Mouse (Mus musculus) lung, postnatal 36 days (tissue): ENCODE measurements around the gene Acbd6.

Experiments used
- DNase-seq: peaks from one replicate; pipeline ENCODE4 v3.0.0; 2022; ENCODE audit warnings: mixed read lengths

Gene Acbd6

DNA sequence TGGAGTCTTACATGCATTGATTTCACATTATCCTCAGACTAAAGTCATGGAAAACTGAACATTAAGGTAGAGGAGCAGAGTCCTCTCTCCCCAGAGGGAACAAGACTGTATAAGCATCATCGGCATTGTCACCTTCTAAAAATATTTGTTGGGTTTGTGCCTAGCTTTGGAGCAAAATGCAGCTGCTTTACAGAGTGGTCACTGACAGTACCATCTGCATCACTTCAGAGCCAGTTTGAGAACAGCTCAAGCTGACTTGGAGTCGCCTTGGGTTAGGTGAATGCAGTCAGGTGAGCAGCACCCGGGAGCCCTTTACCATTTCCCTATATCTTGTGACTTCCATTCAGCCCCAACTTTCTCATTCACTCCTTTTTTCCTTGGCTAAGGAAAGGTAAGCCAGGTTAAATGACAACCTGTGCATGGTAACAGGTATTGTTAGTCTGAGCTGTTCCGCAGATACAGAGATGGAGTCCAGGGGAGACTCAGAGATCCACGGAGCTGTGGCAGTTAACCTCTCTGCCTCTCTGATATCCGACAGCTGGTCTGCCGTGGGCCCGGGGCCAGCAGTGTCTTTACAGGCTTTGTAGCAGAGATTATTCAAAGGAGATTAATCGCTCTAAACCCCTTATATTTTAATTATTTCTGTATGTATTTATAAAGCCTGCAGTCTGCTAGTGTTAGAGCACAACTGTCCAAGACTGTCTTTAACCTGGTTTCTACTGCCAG is 92.4 kb downstream of the Acbd6 start:
- DNase-seq, result peak; percentile 2

DNA sequence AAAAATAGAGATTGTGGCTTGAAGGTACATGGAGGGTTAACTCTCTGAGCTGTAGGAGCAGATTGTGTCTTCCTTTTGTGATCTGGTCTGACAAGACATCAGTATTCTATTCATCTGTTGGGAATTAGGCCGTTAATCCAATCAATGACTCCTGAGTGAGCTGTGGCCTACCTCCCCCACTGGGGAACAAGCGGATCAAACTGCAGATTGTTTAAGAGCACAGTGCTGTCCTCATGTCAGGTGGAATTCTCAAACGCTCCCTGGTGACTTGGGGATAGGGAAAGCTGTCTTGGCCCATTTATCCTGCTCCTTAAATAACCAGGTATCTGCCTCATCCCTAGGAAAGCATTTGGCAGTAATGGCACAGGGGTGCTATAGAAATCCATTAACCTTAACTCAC is 97.0 kb downstream of the Acbd6 start:
- no peak for DNase-seq

DNA sequence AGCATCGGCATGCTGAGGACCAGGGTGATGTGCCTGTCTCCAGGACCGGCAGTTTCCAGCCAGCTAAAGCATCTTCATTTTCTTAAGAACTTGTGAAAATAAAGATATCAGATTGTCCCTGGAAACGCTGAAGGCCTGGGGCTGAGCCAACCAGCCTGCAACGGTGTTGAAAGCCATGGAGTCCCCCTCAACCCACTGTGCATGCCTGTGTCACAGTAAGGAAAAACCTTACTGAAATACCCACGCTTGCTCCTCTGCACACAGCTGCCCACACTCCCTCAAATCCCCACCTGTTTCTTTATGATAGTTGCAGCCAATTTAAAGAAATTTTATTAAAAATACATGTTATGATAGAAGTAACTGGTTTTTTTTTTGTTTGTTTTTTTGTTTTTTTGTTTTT is 98.4 kb downstream of the Acbd6 start:
- DNase-seq, result no peak

DNA sequence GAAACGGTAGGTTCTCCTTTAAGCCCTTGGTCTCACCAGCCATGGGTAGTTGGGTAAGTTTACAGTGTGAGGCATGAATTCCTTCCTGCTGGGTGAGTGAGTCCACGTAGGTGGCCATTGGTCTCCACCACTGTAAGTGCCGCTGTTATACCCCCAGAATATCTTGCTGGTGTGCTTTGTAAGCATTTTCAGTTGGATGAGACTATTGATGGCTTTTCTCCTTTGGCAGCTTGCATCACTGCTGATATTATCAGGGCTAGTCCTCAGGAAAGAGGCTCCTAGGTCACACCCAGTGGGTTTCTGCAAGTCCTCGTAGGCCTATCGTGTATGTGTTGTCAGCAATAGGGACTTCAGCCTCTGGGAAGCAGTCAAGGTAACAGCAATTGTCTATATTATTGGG is 106.1 kb downstream of the Acbd6 start:
- no peak for DNase-seq

DNA sequence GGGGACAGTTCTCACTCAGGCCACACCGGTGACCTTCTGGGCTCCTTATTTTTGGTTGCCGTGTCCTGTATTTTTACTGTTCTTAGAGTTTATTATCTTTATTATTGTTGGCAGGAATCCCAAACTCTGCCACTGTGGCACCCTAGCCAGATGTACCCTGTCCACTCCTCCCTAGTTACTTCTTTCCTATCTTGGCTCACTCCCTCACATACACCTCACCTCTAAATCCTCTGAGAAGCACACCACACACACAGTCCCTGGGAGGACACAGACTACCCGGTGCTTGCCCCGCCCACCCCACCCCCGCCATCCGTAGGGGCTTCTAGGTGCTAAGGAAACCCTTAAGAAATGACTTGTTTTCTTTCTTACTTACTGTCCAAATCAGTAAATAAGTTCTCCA is 117.7 kb downstream of the Acbd6 start:
- DNase-seq, result no peak

DNA sequence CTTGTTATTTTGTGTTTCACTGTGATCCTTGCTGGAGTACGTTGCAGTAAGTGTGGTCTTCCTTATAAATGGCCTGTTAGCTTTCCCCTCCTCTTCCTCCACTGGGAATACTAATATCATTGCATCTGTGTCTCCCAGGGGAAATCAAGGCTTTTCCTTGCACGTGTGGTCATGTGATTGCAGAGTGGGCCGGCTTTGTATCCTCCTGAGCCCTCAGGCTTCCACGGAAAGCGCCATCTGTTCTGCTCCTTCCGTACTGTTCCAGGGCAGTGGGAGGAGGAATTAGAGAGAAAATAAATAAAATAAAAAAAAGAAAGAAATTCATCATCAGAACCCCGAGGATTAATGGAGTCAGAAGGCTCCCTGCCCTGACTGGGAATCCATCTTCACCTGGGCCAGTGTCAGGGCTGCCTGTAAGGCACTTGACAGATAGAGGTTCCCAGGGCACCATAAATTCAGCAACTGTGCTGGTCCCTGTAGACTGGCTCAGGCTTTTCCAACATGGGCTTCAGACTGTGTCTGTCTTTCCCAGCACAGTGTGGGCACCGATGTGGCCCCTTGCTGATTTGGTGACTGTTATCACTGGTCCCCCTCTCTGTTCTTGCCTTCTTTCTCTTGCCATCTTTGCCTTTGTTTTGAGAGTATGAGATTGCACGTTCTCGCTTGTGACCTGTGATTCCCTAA is 123.3 kb downstream of the Acbd6 start:
- DNase-seq, result no peak

DNA sequence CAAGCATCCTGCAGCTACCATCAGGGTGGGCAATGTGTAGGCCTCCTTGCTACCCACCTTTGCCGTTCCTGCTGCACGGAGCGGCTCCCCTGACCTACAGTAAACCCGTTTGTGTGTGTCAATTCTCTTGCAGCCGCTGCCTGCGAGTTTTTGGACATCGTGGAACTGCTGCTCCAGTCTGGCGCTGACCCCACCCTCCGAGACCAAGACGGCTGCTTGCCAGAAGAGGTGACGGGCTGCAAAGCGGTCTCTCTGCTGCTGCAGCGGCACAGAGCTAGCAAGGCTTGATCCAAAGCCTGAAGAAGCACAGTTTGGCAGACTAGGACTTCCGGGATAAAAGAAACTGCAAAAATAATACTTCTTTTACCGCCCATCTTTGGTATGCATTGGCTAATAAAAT is 128.9 kb downstream of the Acbd6 start:
- DNase-seq, result no peak

DNA sequence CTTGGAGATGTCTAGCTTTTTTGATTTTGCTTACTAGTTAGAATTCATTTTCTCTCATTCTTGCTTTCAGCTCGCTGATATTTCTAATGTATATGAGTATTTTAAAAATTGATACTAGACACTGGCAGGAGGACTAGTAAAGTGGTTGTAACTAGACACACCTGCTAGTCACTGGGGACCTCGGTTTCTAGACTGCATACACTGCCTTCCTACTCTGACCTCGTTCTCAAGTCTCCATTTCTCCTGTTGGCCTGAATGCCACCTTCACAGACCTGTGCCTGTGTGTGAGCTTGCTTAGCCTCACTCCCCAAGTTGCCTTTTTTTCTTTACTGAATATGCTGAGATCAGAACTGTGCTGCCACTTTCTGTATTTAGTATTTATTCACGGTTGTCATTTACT is 131.2 kb downstream of the Acbd6 start:
- DNase-seq, result no peak

DNA sequence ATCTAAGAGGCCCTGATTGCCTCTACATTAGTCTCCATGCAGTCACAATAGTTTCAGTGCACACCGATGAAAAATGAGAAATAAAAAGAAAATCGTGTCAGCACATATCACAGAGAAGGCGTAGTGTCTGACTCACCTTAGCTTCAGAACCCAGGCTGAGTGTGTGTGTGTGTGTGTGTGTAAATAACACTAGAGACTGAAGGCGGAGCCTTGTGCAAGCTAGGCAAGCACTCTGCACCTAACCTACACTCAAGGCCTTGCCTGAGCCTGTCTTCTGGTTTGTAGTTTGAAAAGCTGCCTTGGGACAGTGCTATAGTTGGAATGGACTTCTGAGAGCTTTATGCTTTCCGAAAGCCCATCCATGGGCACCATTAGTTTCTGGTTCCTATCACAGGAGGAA is 131.6 kb downstream of the Acbd6 start:
- DNase-seq, result peak; percentile 39

DNA sequence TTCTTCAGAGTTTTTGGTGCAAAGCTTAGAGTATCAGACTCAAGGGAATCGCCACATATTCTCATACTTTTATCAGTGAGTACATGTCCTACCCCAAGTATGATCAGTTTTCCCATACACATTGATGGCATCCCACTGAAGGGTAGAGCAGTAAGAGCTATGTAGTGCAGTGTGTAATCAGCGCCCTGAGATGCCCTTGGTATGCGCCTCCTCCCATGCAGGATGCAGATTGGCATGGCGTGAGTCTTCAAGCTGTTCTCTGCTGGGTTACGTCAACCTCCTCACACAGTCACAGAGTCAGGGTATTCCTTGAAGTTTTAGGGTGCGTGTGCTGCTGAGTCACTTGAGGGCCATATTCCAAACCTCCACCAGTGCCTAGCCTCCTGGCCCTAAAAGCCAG is 134.3 kb downstream of the Acbd6 start:
- DNase-seq, result no peak

DNA sequence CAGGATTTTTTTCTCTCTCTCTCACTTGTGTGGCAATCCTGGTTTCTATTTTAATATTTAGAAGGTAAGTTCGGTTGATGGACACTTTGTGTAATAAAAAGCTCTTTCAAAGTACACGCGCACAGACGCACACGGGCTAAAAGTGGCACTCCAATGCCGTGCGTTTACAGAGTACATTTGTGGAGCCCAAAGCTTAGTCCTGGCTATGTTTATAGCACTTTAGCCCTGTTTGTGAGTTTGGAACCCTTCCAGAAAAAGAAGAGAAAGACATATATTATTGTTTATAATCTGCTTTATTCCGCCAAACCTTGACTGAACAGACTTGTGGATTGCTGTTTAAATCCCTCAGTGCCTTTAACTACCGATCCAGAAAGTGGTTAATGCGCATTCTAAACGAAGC is 135.1 kb downstream of the Acbd6 start:
- DNase-seq, result no peak

DNA sequence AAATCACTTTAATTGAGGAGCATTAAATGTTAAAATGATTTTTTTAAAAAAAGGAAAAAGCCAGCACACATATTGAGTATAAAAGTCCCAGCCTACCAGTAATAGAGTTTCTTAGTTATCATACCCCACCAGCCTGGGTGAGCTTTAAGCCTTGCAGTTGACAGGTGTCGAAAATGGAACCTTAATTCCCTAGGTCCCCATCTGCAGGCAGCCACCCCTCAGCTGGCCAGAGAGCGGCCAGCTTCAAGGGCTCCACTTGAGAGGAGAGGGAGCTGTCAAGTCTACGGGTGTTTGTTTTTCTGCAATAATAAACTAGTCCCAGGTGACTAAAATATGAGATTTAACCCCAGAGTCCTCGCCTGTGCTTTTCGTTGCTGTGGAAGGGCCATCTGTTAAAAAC is 135.5 kb downstream of the Acbd6 start:
- DNase-seq, result peak; percentile 45

DNA sequence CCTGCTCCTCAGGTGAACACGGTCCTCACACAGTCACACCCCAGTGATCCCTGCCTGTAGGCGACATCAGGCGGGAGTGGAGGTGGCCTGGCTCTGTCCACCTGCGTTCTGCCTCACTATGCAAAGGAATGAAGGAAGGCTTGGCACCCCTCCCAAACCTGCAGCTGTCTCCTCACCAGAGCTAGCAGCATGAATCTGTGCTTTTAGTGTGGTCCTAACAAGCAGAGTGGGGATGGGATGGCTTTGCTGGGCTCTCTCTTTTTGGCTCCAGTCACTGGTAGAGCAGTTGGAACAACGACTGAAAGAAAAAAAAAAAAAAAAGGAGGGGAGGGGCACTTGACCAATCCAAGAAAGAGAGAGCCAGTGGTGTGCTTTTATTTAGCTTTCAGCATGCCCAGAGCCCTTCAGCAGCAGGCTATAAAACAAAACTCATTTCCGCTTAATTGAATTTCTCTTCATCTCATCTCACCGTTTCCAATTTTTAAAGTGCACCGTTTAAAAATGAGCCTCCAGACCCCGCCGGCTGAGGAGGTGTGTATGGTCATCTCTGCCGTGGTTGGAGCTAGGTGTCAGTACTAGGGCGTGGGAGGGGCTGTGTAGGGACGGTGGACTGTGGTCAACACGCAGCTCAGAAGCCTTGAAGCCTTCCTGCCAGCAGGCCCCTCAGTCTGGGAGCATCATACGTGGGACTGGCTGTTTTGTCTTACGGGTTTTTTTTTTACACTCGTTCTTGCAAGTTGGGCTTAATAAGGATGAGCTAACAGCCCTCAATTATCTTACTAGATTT is 140.6 kb downstream of the Acbd6 start:
- no peak for DNase-seq

DNA sequence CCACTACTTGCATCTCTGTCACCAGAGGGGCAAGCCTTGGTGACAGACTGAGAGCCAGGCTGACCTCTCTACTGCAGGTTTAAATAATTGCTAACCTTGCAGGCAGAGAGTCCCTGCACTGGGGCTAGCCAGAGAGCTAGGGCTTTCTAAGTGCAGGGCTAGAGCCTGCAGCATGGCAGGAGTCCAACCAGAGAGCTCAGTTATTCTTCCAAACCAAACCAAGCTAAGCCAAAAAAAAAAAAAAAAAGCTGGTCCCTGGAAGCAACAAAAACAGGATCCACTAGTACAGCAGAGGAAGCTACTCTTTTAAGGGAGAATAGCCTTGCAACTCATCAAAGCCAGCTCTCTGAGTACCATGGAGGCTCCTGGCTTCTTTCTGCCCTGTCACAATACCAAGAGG is 143.0 kb downstream of the Acbd6 start:
- no peak for DNase-seq

DNA sequence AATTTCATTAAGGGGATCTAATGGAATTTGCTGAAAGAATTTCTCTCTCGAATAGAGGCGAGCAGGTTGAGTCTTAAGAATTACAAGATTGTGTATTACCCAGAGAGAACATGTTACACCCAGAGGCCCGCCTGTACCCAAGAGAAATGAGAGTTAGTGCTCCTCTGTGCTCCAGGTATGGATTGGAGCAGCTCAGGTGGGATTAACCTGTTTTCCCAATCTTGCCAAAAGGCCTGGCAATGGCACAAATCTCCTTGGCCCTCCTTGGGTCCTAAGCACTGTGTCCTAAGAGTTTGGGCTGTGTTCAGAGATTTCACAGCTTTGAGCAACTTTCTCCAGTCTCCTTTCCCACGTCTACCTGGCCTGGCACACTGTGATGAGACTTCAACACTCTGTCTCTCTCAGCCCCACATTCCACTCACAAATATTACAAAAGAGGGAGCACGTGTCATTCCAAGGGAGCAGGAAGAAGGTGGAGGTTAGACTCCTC is 145.3 kb downstream of the Acbd6 start:
- no peak for DNase-seq

DNA sequence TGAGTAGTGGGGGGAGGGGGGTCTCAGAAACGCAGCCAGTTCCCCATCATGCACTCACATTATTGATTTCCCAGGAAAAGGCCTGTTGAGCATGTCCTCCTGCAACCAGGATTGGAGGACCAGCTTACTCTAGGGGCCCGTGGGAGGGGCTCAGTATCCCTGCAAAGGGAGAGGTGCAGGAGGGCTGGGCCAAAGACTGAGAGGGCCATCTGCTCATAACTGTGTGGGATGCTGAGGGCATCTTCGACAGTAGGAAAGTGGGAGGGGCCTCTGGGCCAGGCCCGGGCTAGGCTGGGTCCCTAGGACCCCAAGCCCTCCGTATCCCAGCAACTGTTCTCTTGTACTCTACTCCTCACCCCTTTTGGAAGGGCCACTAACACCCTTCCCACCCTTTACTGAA is 146.3 kb downstream of the Acbd6 start:
- no peak for DNase-seq

DNA sequence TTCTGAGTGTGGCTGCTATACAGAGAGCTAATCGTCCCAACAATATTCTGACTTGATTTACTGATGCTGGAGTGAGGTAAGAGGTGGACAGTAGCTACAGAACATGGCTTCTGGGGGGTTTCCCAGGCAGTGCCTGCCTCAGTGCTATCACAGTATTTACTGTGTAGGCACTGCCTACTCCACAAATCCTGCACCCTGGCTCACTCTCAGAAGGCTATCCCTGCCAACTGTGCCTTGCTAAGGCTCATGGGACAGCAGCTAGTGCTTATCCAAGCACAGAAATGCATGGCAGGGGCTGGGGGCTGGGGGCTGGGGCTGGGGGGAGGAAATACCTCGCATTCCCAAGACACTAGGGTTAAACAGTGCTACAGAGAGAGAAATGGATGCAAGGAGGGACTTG is 155.4 kb downstream of the Acbd6 start:
- no peak for DNase-seq

DNA sequence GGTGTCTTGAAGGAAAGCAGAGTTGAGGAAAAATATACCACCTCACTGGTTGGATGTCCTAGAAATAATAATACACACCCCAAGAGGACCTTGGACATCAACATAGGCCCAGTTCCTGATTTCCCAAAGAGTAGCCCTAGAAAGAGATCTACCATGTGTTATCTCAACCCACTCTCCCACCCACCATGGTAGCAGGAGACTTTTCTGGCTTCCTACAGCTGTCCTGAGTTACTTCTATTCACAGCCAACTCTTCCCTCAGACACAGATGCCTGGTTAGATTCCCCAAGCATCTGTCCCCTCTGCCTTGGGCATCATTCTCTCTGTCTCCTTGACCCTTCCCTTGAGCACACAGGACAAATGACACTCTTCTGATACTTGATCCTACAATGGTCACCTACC is 157.4 kb downstream of the Acbd6 start:
- DNase-seq, result no peak

DNA sequence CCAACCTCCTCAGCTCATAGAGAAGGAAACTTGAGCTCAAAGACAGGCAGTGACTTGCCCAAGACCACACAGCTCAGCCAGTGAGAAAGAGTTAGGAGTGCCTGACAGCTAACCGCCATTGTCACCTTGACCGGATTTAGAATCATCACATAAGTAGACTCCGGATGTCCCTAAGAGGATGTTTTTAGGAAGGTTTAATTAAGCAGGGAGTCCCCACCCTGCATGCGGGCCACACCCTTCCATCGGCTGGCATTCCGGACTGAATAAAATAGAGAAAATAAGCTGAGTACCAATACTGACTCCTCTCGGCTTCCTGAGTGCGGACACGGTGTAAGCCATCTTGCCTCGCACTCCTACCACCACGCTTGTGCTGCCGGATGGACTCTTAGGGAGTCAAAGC is 159.4 kb downstream of the Acbd6 start:
- no peak for DNase-seq

DNA sequence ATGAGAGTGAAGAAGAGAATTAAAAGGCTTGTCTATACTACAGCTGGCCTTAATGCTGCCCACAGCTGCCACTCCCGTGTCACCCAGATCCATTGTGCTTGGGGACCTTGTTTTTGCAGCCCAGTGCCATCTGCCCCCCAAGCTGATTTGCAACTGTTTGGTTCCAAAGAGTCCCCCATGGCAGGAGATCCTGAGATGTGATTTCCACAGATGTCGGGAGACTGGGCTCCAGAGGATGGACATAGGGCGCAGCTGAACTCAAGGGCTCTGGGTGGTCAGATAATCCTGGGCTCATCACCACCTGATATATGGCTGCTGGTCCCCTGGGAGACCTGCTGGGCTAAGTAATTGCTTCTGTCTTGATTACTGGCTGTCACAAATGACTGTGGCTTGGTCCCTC is 160.9 kb downstream of the Acbd6 start:
- DNase-seq, result no peak

DNA sequence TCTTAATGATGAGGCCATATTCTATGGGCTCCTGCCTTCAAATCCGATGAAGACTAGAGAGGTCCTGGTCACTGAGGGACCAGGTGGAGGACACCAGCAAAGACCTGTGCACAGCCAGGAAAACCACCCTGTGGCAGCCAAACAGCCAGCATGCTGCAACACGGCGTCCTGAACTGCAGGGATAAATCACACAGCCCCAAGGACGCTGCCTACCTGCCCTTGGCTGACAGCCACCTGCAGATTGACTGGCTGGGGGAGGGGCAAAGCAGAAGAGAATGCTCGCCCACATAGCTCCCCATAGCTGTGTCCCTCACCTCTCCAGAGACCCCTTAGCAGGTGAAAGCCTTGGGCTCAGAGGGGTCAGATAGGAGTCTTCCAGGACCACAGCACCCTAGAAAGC is 162.1 kb downstream of the Acbd6 start:
- DNase-seq, result no peak

DNA sequence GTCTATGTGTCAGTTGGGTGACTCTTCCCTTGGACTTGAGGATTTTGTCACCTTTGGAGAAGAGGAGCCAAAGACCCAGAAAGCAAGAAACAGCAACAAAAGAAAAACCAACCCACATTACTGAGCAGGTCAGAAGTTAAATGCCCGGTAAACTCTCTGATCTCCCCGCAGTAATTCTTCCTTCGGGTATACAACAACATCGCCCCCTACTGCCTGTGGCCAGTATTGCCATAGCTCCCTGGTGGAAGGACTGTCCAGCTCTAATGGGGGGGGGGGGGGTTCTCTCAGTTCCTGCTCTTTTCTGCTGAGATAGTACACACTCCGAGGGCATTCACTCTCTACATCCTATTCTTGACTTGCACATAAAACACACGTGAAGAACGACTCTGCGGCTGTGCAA is 163.5 kb downstream of the Acbd6 start:
- peak; percentile 74 for DNase-seq

DNA sequence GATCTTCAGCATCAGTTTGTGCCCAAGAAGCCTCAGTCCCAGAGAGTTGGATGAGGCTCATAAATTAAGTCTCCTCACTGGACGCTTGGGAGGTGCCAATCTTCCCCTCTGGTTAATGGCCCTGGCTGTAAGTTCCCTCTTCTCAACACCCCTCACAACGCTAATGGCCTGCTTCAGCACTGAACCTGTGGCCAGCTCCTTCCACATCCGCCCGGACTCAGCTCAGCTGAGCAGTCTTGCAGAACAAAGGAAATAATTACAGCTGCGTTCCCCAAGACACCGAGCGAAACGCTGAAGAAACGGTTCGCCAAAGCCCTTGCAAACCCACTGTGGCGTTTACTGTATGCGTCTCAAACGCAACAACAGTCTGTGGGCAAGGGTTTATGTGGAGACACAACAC is 164.3 kb downstream of the Acbd6 start:
- peak; percentile 17 for DNase-seq

DNA sequence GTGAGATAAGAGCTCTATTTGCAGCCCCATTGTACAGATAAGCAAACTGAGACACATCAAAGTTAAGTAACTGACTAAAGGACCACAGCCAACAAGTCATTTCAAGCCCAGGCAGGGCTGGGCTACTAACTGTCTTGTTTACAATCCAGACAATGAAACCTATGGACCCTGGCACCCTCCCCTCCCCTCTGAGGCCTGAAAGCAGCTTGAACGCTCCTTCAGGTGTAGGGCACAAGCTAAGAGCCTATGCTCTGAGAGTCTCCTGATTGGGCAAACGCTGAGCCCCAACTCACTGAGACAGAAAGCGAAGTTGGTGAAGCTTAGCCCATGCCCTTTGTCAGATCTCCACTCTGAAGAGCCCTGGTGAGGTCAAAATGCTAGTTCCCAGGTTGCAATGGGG is 166.4 kb downstream of the Acbd6 start:
- DNase-seq, result no peak
